Mouse (Mus musculus) c-Kit-positive CD71-positive TER-119-positive erythroid progenitor cells, embryonic 14.5 days (primary cell): Measurements from ENCODE around the gene Myo7a.

ENCODE experiments used
- DNase-seq: peaks from one replicate; pipeline ENCODE4 v3.0.0-alpha.2; 2013; ENCODE audit warnings: low spot score

The Myo7a gene

DNA sequence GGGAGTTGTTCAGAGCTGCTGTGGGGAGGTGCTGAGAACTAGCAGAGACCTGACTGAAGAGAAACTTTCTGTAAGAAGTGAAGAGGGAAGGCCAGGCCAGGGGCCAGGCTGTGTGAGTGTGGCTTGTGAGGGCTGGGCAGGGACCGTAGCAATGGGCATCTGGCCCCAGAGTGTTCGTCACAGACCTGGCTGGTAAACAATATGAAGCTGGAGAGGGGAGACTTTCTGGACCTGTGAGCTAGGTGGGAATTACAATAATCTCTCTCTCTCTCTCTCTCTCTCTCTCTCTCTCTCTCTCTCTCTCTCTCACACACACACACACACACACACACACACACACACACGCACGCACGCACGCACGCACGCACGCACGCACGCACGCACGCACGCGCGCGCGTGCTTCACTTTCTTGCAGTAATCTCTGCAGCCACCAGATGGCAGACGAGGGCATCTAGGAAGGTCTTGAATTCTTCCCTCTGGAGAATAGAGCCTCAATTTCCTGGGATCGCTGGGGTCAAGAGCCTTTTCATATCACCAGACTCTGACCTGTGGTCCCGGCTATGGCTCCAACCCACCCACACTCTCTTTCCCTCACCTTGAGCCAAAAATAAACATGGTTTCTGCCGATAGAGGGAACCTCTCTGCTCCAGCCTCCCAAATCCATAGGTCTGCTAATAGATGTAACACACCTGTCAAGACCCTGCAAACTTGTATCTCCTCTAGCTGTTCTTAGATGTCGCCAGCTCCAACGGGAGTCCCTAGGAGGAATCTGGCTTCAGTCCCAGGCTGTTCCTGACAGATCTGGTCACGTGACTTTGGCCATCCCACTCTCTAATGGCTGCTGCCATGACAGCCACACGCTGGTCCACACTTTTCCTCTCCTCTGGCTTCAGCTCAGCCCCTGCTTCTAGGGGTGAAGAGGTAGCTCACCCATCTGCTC is 16.1 kb downstream of the Myo7a start:
- DNase-seq: peak; percentile 49

DNA sequence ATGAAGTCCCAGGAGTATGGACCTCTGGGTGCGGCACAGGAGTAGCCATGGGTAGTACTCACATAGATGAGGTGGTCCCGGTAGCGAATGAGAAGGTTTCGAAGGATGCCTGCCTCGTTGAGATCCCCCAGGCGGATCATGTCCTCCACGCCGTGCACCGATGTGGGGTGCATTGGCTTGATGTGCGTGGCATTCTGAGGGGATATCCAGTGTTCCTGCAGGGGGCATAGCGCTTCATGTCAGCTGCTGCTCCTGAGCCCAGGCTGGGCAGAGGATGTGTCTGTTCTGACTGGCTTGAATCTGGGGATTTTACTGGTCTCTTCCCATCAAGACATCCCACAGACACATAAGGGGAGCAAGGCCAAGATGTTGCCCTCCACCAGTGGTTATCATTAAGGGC is 16.8 kb downstream of the Myo7a start:
- no peak for DNase-seq

DNA sequence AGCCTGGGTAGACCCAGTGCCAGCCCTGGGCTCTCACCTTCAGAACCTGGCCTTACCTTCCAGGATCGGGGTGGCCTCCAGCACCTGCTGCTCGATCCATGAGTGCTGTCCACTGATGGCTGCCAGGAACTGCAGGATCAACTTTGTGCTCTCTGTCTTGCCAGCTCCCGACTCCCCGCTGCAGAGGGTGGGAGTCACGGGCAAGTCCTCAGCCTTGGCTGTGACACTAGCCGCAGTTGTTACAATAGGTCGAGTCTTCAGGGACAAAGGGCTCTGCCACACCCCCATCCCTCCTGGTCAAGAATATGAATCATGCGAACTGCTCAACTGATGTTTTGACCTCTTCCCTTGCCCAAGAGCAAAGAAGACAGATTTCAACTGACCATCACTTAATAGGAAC is 21.8 kb downstream of the Myo7a start:
- DNase-seq: no peak

DNA sequence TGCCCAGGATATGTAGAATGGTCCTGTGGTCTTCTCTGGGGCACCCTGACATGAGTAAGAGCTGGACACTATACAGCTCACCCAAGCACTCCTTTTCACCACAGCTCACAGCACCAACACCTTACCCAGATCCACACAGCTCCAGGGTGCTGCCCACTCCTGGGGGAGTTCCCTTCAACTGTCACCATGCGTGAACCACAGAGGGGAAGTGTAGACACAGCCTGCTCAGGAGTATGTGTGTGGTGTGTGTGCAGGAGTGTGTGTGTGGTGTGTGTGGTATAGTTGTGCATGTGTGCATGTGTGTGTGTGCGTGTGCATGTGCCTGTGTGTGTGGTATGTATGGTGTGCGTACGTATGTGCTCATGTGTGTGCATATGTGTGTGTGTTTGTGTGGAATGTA is 23.5 kb downstream of the Myo7a start:
- no peak for DNase-seq

DNA sequence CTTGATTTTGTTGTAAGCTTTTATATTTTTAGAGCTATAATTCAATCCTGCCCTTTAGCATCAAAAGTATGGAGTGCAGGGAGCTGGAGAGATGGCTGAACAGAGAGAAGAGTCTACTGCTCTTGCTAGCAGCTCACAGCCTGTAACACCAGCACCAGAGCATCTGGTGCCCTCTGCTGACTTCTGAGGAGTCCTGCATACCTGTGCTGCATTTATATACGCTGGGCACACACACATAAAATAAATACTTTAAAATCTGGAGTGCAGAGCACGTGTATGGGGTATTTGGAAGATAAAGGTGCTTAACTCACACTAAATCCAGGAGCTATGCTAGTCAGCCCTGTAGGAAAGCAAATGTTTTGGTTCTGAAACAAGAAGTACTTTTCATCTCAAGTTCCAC is 33.0 kb downstream of the Myo7a start:
- no peak for DNase-seq

DNA sequence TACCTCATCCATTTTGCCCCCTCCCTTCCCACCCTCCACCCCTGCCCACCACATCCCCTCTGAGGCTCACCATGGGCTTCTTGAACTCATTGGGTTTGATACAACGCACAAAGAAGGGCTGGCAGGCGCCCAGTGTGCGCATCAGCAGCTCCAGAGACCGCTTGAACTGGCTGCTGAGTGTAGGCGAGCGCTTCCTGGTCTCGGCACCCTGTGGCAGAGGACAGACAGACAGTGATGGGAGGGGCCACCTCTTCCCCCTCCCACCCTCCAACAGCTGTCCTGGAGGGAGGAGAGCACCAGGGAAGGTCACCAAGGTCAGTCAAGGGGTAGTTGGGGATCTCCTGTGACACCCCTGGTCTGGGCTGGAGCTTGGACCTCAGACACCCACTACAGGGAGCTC is 34.0 kb downstream of the Myo7a start:
- no peak for DNase-seq

DNA sequence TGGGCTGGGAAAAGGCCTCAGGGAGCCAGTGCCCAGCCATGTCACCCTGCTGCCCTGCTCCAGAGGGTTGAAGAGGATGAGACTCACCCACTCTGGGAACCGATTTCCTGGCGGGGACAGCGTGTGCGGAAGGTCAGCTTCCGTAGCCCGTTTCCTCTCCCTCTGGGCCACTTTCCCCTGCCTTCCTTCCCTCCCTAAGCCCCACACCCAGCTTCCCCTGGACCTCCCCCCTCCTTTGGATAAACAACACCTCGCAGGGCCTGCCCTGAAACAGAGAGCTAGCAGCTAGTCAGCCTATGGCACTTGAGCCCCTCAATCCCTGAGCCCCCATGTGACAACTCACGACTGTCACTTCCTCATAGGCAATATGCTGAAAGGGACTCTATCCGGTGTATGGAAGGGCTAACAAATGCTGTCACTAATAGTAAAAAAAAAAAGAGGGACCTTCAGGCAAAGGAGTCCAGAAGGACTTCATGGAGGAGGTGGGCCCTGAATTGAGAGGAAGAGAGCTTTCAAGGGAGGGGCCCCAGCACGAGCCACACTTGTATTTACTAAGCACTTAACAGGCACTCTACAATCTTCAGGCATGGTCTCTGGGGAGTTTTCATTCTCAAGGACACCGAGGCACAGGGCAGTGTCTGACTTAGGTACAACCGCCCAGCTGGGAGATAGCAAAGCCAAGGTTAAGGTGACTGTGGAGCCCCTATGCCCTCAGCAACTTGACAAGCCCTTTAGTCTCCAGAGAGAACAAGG is 34.6 kb downstream of the Myo7a start:
- DNase-seq: no peak

DNA sequence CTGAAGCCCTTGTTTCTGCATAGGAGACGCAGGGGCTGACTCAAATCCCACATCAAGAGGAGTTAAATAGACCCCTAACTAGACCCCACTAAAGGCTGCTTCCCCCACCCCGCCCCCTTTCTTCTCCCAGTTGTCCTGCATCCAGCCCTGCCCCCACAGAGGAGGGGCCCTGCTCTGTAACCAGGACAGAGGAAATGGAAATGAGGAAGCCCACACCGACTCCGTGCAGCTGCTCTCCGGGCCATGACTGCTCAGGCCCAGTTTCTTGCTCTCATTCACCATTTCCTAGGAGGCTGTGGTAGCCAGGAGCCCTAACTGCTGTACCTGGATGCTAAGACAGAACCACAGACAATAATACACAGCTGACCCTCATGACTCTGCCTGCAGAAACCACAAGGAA is 36.9 kb downstream of the Myo7a start:
- DNase-seq: no peak

DNA sequence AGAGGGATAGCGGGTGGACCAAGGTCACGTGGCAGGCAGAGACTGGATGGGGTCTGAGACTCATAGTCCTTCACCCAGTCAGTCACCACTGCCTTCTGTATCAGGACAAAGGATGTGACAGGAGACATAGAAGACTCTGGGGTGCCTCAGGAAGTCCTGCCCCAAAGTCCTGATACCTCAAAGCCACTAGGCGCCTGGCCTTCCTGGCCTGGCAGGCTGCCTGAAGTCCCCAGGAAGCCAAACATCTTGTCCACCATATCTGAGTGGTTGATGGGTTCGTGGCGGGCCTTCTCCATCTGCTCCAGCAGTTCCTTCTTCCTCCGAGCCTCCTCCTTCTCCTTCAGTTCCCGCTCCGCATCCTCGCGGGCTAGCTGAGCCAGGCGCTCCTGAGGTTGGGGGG is 41.9 kb downstream of the Myo7a start:
- DNase-seq: no peak

DNA sequence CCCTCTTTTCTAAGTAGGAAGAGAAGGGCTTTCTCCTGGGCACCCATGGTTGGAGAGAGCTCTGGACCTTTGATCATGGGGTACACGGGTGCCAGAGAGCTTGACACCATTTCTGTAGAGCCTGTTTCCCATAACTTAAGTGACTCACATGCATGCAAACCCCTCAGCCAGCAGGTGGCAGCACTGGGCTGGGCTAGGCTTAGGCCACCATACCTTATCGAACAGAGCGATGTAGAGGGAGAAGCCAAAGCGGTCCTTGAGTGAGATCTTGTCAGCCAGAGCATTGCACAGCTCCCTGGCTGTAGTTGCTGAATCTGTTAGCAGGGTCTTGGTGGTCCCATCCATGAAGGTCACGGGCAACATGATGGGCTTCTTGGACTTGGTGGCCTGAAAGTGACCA is 47.7 kb downstream of the Myo7a start:
- peak; percentile 76 for DNase-seq

DNA sequence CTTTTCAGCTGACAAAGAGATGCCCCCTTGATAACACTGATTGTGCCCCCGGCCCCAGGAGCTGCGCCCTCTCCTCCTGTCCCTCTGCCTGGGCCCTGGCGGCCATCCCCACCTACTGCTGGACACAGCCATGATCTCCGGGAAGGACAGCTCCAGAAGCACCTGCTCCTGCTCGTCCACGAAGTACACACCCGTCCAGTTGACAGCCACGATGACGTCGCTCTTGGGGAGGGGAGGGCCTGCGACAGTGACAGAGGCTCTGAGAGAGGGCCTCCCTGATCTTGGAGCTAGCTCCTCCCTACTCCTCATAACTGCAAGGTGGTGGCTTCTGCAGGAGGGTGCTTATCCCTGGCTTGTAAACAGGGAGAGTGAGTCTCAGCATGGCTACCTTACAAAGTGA is 53.1 kb downstream of the Myo7a start:
- DNase-seq: no peak

DNA sequence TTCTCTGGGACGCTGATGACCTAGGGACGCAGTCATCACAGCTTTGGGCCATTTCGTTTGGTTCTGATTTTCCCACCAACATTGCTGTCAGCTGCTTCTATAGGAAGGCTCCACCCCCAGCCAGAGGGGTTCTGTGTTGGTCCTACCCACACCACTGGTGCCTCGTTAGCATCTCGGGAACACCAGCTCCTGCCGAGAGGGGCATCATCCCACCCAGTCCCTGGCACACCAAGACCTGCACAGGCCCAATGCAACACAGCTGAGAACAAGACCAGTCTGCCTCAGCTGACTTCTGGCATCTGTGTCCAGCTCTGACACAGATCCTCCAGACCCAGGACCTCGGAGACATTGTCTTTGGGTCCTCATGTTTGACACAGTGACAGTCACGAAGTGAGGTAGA is 64.4 kb downstream of the Myo7a start:
- DNase-seq: no peak

DNA sequence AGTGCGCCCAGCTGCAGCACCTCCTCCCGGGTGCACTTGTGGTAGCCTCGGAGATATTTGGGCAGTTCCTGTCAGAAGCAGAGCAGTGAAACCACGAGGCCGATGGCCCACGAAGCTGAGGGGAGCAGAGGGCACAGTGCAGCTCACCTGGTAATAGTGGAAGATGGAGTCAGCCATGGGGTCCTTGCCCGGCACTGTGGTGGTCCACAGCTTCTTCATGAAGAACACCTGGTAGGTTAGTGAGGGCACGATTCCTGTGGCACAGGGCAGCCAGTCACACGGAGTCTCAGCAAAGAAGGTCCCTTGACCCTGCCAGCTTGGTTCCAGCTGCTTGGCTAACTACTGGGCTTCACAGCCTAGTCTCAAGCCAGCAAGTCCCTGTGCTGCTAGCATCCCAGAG is 64.9 kb downstream of the Myo7a start:
- no peak for DNase-seq

DNA sequence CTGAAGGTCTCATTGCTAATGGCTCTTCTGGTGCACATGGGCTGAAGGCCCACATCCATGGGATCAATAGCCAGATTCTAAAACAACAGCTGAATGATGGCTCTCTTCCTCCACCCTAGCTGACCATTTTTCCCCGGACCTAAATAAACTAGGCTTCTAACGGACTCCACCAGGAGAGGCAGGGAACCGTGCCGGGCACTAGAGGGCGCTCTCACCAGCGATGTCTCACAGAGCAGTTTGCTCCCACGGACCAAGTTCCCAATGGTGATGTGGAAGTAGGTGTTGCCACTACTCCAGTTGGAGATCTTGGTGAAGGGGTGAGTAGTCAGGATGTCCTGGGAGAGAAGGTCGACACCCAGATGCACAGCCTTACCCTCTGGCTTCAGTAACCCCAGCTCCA is 67.3 kb downstream of the Myo7a start:
- DNase-seq: no peak

DNA sequence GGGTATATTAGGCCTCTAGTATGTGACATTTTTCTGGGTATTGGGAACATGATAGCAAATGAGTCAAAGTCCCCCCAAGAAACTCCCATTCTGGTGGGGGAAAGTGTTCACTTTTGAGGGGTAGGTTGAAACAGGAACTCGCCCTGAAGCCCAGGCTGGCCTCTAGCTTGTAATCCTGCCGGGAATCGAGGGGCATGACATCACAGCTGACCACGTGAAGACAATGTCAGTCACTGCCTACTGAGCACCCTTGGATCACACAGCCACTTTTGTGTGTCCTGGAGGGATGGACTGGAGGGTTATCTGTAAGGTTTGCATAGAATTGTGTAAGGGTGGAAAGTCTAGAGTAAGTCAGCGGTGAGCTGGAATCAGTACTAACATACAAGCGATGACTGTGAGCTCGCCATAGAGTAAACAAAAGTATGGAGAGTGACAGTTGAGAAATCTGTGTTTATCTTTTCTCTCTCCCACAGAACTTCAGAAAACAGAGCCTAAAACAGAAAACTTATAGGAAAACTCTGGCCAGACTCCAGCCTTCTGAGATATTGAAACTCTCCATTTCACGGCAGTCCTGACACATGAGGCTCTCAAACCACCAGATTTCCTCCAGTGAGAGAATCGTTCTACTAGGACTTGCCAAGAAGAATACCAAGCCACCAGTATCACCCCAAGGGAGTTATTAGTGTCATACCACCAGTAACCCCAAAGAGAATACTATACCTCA is 71.1 kb downstream of the Myo7a start:
- no peak for DNase-seq

DNA sequence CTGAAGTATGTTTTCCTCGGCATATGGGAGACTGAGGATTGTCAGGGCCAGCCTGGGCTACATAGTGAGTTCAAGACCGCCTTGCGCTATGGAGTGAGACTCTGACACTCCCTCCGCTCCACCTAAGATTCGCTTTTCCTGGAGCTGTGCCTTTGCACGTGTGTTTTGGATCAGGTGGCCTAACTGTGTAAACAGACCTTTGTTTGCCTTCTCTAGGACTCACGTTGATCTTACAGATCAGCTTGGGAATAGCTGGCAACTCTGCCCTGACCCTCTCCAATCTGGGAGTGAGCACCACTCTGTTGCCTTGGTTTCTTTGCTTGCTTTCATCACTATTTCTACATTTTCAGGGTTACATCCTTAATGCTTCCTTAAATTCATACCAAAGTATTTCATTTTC is 116.7 kb downstream of the Myo7a start:
- DNase-seq: no peak
